Mouse (Mus musculus): ENCODE results near the gene Dnajc1. TPM values are rescaled to one million over a fixed set of nuclear protein-coding genes. Genes with fewer than 3 reads are reported as not detected.

Gene Dnajc1
- polyA plus RNA-seq, 1 experiment from 2014 or later: 30.6 TPM

- 44% methylated on average over 11 of the region's 11 CpGs for WGBS
- Histone ChIP-seq H3K36me3 (ENCODE audit: control insufficient read depth, insufficient read depth, low read length) (no peaks in the 10 kb centered on the region), H3K9ac (ENCODE audit: low read depth, low read length) (no peak overlapping the region), H3K9me3 (ENCODE audit: control insufficient read depth, low read length) (no peaks in the 10 kb centered on the region), H3K27ac (ENCODE audit: low read length) (no peak overlapping the region), H3K4me3 (ENCODE audit: low read length) (no peak overlapping the region), H3K4me1 (ENCODE audit: control insufficient read depth, insufficient read depth, low read length) (0 out of 2 replicates have a peak, but pooled peaks cover 3% of the 10 kb centered on the region), H3K4me2 (ENCODE audit: low read depth, low read length) (no peak overlapping the region), H3K27me3 (replicated peaks; ENCODE audit: control insufficient read depth, insufficient read depth, low read length) (no peaks in the 10 kb centered on the region)
- ATAC-seq: no peak
These were observed 20.0 kb downstream of the Dnajc1 start for GRCm38 (mm10) chr2:18372400-18373182.

- Histone ChIP-seq H3K27ac (ENCODE audit: low read length) (no peak overlapping the region), H3K4me2 (ENCODE audit: low read depth, low read length) (no peak overlapping the region), H3K36me3 (ENCODE audit: control insufficient read depth, insufficient read depth, low read length) (no peaks in the 10 kb centered on the region), H3K4me3 (ENCODE audit: low read length) (no peak overlapping the region), H3K4me1 (ENCODE audit: control insufficient read depth, insufficient read depth, low read length) (0 out of 2 replicates have a peak, but pooled peaks cover 3% of the 10 kb centered on the region), H3K9me3 (ENCODE audit: control insufficient read depth, low read length) (no peaks in the 10 kb centered on the region), H3K27me3 (replicated peaks; ENCODE audit: control insufficient read depth, insufficient read depth, low read length) (no peaks in the 10 kb centered on the region), H3K9ac (ENCODE audit: low read depth, low read length) (no peak overlapping the region)
- WGBS: 86% methylated on average over 4 of the region's 4 CpGs
- ATAC-seq: no peak
These were observed 21.7 kb downstream of the Dnajc1 start for GRCm38 (mm10) chr2:18370794-18371498.

- Histone ChIP-seq H3K27ac (ENCODE audit: low read length) (no peak overlapping the region), H3K9me3 (ENCODE audit: control insufficient read depth, low read length) (no peaks in the 10 kb centered on the region), H3K4me1 (ENCODE audit: control insufficient read depth, insufficient read depth, low read length) (no peaks in the 10 kb centered on the region), H3K27me3 (replicated peaks; ENCODE audit: control insufficient read depth, insufficient read depth, low read length) (no peaks in the 10 kb centered on the region), H3K4me2 (ENCODE audit: low read depth, low read length) (no peak overlapping the region), H3K9ac (ENCODE audit: low read depth, low read length) (no peak overlapping the region), H3K4me3 (ENCODE audit: low read length) (no peak overlapping the region), H3K36me3 (ENCODE audit: control insufficient read depth, insufficient read depth, low read length) (no peaks in the 10 kb centered on the region)
- no peak for ATAC-seq
- 92% methylated on average over 1 of the region's 1 CpGs for WGBS
These were observed 28.2 kb downstream of the Dnajc1 start for GRCm38 (mm10) chr2:18364402-18364801.

- Histone ChIP-seq H3K27me3 (replicated peaks; ENCODE audit: control insufficient read depth, insufficient read depth, low read length) (no peaks in the 10 kb centered on the region), H3K4me2 (ENCODE audit: low read depth, low read length) (no peak overlapping the region), H3K9me3 (ENCODE audit: control insufficient read depth, low read length) (0 out of 2 replicates have a peak, but pooled peaks cover 7% of the 10 kb centered on the region), H3K4me1 (ENCODE audit: control insufficient read depth, insufficient read depth, low read length) (no peaks in the 10 kb centered on the region), H3K4me3 (ENCODE audit: low read length) (no peak overlapping the region), H3K27ac (ENCODE audit: low read length) (no peak overlapping the region), H3K36me3 (ENCODE audit: control insufficient read depth, insufficient read depth, low read length) (no peaks in the 10 kb centered on the region), H3K9ac (ENCODE audit: low read depth, low read length) (no peak overlapping the region)
- no peak for ATAC-seq
These were observed 37.3 kb downstream of the Dnajc1 start for GRCm38 (mm10) chr2:18355293-18355692.

GRCm38 (mm10) chr2:18352620-18353019, 40.0 kb downstream of the Dnajc1 start:
- Histone ChIP-seq H3K4me2 (ENCODE audit: low read depth, low read length) (no peak overlapping the region), H3K36me3 (ENCODE audit: control insufficient read depth, insufficient read depth, low read length) (no peaks in the 10 kb centered on the region), H3K27ac (ENCODE audit: low read length) (no peak overlapping the region), H3K4me3 (ENCODE audit: low read length) (no peak overlapping the region), H3K4me1 (ENCODE audit: control insufficient read depth, insufficient read depth, low read length) (no peaks in the 10 kb centered on the region), H3K9me3 (ENCODE audit: control insufficient read depth, low read length) (0 out of 2 replicates have a peak, but pooled peaks cover 7% of the 10 kb centered on the region), H3K9ac (ENCODE audit: low read depth, low read length) (no peak overlapping the region), H3K27me3 (replicated peaks; ENCODE audit: control insufficient read depth, insufficient read depth, low read length) (no peaks in the 10 kb centered on the region)
- ATAC-seq: no peak
- WGBS: 90% methylated on average over 2 of the region's 2 CpGs

- WGBS: 65% methylated on average over 2 of the region's 2 CpGs
- H3K9ac ChIP-seq (ENCODE audit: low read depth, low read length): no peak overlapping the region
- H3K4me3 ChIP-seq (ENCODE audit: low read length): no peak overlapping the region
- H3K4me1 ChIP-seq (ENCODE audit: control insufficient read depth, insufficient read depth, low read length): no peaks in the 10 kb centered on the region
- H3K9me3 ChIP-seq (ENCODE audit: control insufficient read depth, low read length): peaks cover 3% of the 10 kb centered on the region; the same call in 1 of the 2 replicates
- H3K36me3 ChIP-seq (ENCODE audit: control insufficient read depth, insufficient read depth, low read length): peaks cover 5% of the 10 kb centered on the region; the same call in 1 of the 2 replicates
- no peak overlapping the region for H3K27ac ChIP-seq (ENCODE audit: low read length)
- no peaks in the 10 kb centered on the region for H3K27me3 ChIP-seq (replicated peaks; ENCODE audit: control insufficient read depth, insufficient read depth, low read length)
- H3K4me2 ChIP-seq (ENCODE audit: low read depth, low read length): no peak overlapping the region
- no peak for ATAC-seq
These were observed 49.2 kb downstream of the Dnajc1 start for GRCm38 (mm10) chr2:18343464-18343863.

GRCm38 (mm10) chr2:18318671-18319070, 74.0 kb downstream of the Dnajc1 start:
- ATAC-seq: no peak
- 85% methylated on average over 2 of the region's 2 CpGs for whole genome bisulfite sequencing
- no peaks in the 10 kb centered on the region for H3K27me3 ChIP-seq (replicated peaks; ENCODE audit: control insufficient read depth, insufficient read depth, low read length)

GRCm38 (mm10) chr2:18317503-18318281, 74.9 kb downstream of the Dnajc1 start:
- Histone ChIP-seq H3K9ac (ENCODE audit: low read depth, low read length) (no peak overlapping the region), H3K4me2 (ENCODE audit: low read depth, low read length) (no peak overlapping the region), H3K36me3 (ENCODE audit: control insufficient read depth, insufficient read depth, low read length) (0 out of 2 replicates have a peak, but pooled peaks cover 5% of the 10 kb centered on the region), H3K4me1 (ENCODE audit: control insufficient read depth, insufficient read depth, low read length) (no peaks in the 10 kb centered on the region), H3K27me3 (replicated peaks; ENCODE audit: control insufficient read depth, insufficient read depth, low read length) (no peaks in the 10 kb centered on the region), H3K27ac (ENCODE audit: low read length) (no peak overlapping the region), H3K4me3 (ENCODE audit: low read length) (no peak overlapping the region), H3K9me3 (ENCODE audit: control insufficient read depth, low read length) (0 out of 2 replicates have a peak, but pooled peaks cover 10% of the 10 kb centered on the region)
- WGBS: 79% methylated on average over 7 of the region's 7 CpGs
- no peak for ATAC-seq

More at GRCm38 (mm10) chr2:18318671-18319070, 74.0 kb downstream of the Dnajc1 start:
- Histone ChIP-seq H3K36me3 (ENCODE audit: control insufficient read depth, insufficient read depth, low read length) (0 out of 2 replicates have a peak, but pooled peaks cover 5% of the 10 kb centered on the region), H3K9me3 (ENCODE audit: control insufficient read depth, low read length) (0 out of 2 replicates have a peak, but pooled peaks cover 10% of the 10 kb centered on the region), H3K4me1 (ENCODE audit: control insufficient read depth, insufficient read depth, low read length) (no peaks in the 10 kb centered on the region), H3K9ac (ENCODE audit: low read depth, low read length) (no peak overlapping the region), H3K27ac (ENCODE audit: low read length) (no peak overlapping the region), H3K4me3 (ENCODE audit: low read length) (no peak overlapping the region), H3K4me2 (ENCODE audit: low read depth, low read length) (no peak overlapping the region)

- H3K4me3 ChIP-seq (ENCODE audit: low read length): no peak overlapping the region
- H3K4me1 ChIP-seq (ENCODE audit: control insufficient read depth, insufficient read depth, low read length): no peaks in the 10 kb centered on the region
- H3K9ac ChIP-seq (ENCODE audit: low read depth, low read length): no peak overlapping the region
- no peak overlapping the region for H3K27ac ChIP-seq (ENCODE audit: low read length)
- no peaks in the 10 kb centered on the region for H3K27me3 ChIP-seq (replicated peaks; ENCODE audit: control insufficient read depth, insufficient read depth, low read length)
- H3K4me2 ChIP-seq (ENCODE audit: low read depth, low read length): no peak overlapping the region
- 0 out of 2 replicates have a peak, but pooled peaks cover 4% of the 10 kb centered on the region for H3K36me3 ChIP-seq (ENCODE audit: control insufficient read depth, insufficient read depth, low read length)
- ATAC-seq: no peak
- WGBS: 62% methylated on average over 2 of the region's 2 CpGs
- 0 out of 2 replicates have a peak, but pooled peaks cover 8% of the 10 kb centered on the region for H3K9me3 ChIP-seq (ENCODE audit: control insufficient read depth, low read length)
These were observed 75.7 kb downstream of the Dnajc1 start for GRCm38 (mm10) chr2:18316909-18317308.

Data from intestine, embryonic 16.5 days (tissue).